Mouse (Mus musculus) brain, embryonic 18.5 days (tissue): Measurements from ENCODE around the gene Dctpp1.

Source experiments
- DNase-seq: peaks from one replicate; pipeline ENCODE4 v3.0.0-alpha.2; 2012; ENCODE audit warnings: low read depth, low spot score

Dctpp1 gene

GRCm38 (mm10) chr7:127210266-127210665, 50.2 kb downstream of the Dctpp1 start:
- no peak for DNase-seq

- DNase-seq = no peak
These were observed 50.7 kb downstream of the Dctpp1 start for GRCm38 (mm10) chr7:127209851-127210250.

GRCm38 (mm10) chr7:127208553-127209438, 51.7 kb downstream of the Dctpp1 start, which contains the start of gene Mylpf:
Gene Mylpf (plus strand): TSS chr7:127208890.
- peak; percentile 99 for DNase-seq

GRCm38 (mm10) chr7:127208295-127208552, 52.3 kb downstream of the Dctpp1 start, which contains the start of gene Tbc1d10b:
Gene Tbc1d10b (minus strand): TSS chr7:127208468.
- DNase-seq = no peak

- no peak for DNase-seq
These were observed 52.9 kb downstream of the Dctpp1 start for GRCm38 (mm10) chr7:127207374-127208294.
